Mouse (Mus musculus): Measurements from ENCODE around the gene Gm49405.
A peak's percentile ranks its signal among the peaks of the same experiment; 100 is the strongest.

DNA sequence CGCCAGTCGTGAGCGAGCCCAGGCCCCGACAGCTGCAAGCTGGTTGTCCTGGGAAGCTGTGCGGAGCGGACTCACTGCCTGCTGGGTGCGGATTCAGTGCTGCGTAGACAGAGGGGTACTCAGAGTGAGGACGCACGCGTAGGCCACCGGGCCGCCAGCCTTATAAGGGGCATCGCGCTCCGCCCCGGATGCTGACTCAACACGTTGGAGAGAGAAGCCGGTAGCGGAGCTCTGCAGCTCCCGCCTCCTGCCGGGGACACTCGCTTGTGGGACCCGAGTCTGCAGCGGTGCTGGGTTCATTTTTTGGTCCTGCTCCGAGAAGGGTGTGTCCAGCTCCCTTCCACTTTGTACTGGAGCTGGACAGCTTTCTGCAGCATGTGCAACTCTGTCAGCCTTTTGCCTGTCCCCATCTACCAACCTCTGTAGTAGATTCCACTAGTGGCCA is 37.4 kb downstream of the Gm49405 start, which contains the start of gene Gstp1:
- TF ChIP-seq CTCF (IDR thresholded peaks at IDR 0.05; ENCODE audit: low read depth): peak; percentile 63
- TF ChIP-seq EP300 (optimal IDR thresholded peaks at IDR 0.05): no peak
